Mouse (Mus musculus) limb, embryonic 14.5 days (tissue): ENCODE data around the gene Smarcad1. TPM values are rescaled to one million over a fixed set of nuclear protein-coding genes. Genes with fewer than 3 reads are reported as not detected.

Experiments used
- ATAC-seq: fragments of 200-750 bp; cut with Nextera tagmentation; 2 replicates; pipeline ENCODE4 v1.8.0; 2017; ENCODE audit warnings: low read depth, moderate number of reproducible peaks, moderate TSS enrichment; ENCODE audit not compliant: low FRiP score
- DNase-seq: peaks from one replicate; pipeline ENCODE4 v3.0.0-alpha.2; 2015; ENCODE audit warnings: low spot score
- H3K27ac ChIP-seq: fragments of 300-500 bp; sonication (generic); replicated peaks from 2 replicates; pipeline ENCODE4 v1.5.1; 2014; ENCODE audit warnings: low read depth, mild to moderate bottlenecking, low read length, moderate library complexity, mixed read lengths
- H3K27me3 ChIP-seq: fragments of 300-500 bp; sonication (generic); 2 replicates; pipeline ENCODE4 v1.6.1; 2014; ENCODE audit warnings: low read length, mixed read lengths; ENCODE audit not compliant: control insufficient read depth, insufficient read depth
- H3K36me3 ChIP-seq: fragments of 300-500 bp; sonication (generic); 2 replicates; pipeline ENCODE4 v1.6.1; 2014; ENCODE audit warnings: mild to moderate bottlenecking, low read length, moderate library complexity, mixed read lengths; ENCODE audit not compliant: control insufficient read depth, insufficient read depth
- H3K4me1 ChIP-seq: fragments of 300-500 bp; sonication (generic); 2 replicates; pipeline ENCODE4 v1.6.1; 2014; ENCODE audit warnings: antibody characterized with exemption, low read length, mixed read lengths; ENCODE audit not compliant: control insufficient read depth, insufficient read depth
- H3K4me2 ChIP-seq: fragments of 300-500 bp; sonication (generic); replicated peaks from 2 replicates; pipeline ENCODE4 v1.6.1; 2014; ENCODE audit warnings: low read depth, mild to moderate bottlenecking, low read length, moderate library complexity; ENCODE audit not compliant: severe bottlenecking
- H3K4me3 ChIP-seq: fragments of 300-500 bp; sonication (generic); replicated peaks from 2 replicates; pipeline ENCODE4 v1.5.1; 2014; ENCODE audit warnings: low read length
- H3K9ac ChIP-seq: fragments of 300-500 bp; sonication (generic); 2 replicates; pipeline ENCODE4 v1.6.1; 2014; ENCODE audit warnings: mild to moderate bottlenecking, low read depth, low read length, moderate library complexity; ENCODE audit not compliant: severe bottlenecking
- H3K9me3 ChIP-seq: fragments of 300-500 bp; sonication (generic); 2 replicates; pipeline ENCODE4 v1.6.1; 2016; ENCODE audit warnings: low read length; ENCODE audit not compliant: control insufficient read depth
- POLR2A ChIP-seq: fragments of 200-500 bp; IDR thresholded peaks from 2 replicates; pipeline ENCODE4 v1.8.0; 2012; ENCODE audit warnings: inconsistent platforms, mild to moderate bottlenecking, moderate library complexity, borderline replicate concordance; ENCODE audit not compliant: insufficient read depth, insufficient read length; ENCODE audit errors: extremely low read depth
- WGBS: fragments of 180-500 bp; shearing (Covaris S2); extraction: QIAGEN DNeasy Blood & Tissue Kit; methylation state at CpG from one replicate; pipeline ENCODE4 v1.1.7; 2014; 5-methylcytosine and 5-hydroxymethylcytosine counted together
- polyA plus RNA-seq, 2 experiments: library from polyadenylated mRNA; depleted of rRNA in 1 of 2; stranded (reverse) in 1 of 2; unstranded in 1 of 2; fragments of >200 nt; fragmentation: Nextera tagmentation in 1 of 2; extraction: Ambion mirVana in 1 of 2; gene quantifications; 2 replicates each; pipeline versions ENCODE4 v1.2.1 to v1.2.3; 2012 to 2014

The Smarcad1 gene
- polyA plus RNA-seq, 2 experiments: 53.3 to 54.8 TPM

- ATAC-seq (no peak), DNase-seq (peak; percentile 19)
- no peak overlapping the region for H3K4me2 ChIP-seq
- no peaks in the 10 kb centered on the region for H3K4me1 ChIP-seq
- H3K27me3 ChIP-seq: no peaks in the 10 kb centered on the region
- H3K4me3 ChIP-seq: no peak overlapping the region
- no peaks in the 10 kb centered on the region for H3K9me3 ChIP-seq
- H3K27ac ChIP-seq: no peak overlapping the region
- 88% methylated on average over 1 of the region's 1 CpGs for WGBS
- no peak overlapping the region for H3K9ac ChIP-seq
- no peak for TF ChIP-seq POLR2A
- peaks cover 48% of the 10 kb centered on the region for H3K36me3 ChIP-seq
Measured at GRCm38 (mm10) chr6:65079139-65079538, 36.8 kb downstream of the Smarcad1 start.

DNA sequence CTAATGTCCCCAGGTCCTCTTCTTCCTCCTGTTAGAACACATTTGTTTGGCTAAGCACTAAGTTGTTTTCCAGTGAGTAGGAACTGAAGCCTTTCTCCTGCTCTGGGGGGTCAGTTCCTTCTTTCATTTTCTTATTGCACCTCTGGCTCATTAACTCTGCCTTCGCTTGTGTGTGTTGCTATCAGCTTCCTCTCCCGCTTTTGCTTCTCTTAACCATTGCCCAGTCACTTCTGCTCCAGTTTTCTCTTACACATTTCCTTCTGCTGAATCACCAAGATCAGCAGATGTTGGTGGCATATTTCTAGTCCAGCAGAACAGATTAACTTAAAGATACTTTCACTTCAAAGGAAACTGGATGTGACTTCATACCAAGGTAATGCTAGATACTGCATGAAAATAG, 72.5 kb downstream of the Smarcad1 start:
- H3K4me3 ChIP-seq: no peak overlapping the region
- 85% methylated on average over 2 of the region's 2 CpGs for WGBS
- no peaks in the 10 kb centered on the region for H3K9me3 ChIP-seq
- ATAC-seq (no peak), DNase-seq (no peak)
- H3K4me1 ChIP-seq: no peaks in the 10 kb centered on the region
- peaks cover 62% of the 10 kb centered on the region for H3K36me3 ChIP-seq
- no peaks in the 10 kb centered on the region for H3K27me3 ChIP-seq
- no peak overlapping the region for H3K9ac ChIP-seq
- no peak overlapping the region for H3K27ac ChIP-seq
- TF ChIP-seq POLR2A: no peak
- H3K4me2 ChIP-seq: no peak overlapping the region

DNA sequence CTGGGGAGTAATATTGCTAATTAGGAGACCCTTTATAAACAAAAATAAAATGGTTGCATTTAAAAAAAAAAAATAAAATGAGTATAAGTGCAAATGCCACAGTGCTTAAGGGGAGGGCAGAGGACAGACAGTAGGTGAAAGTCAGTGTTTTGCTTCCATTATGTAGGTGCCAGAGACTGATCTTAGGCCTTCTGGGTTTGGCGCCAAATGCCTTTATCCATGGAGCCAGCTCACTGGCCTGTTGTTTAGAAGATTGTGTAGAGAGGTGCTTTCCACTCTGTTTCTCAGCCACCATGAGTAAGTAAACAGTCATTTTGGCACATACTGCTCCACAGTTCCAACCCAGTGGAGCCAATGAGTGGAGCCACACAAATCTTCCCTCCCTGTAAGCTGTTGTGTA, 75.2 kb downstream of the Smarcad1 start:
- no peak overlapping the region for H3K9ac ChIP-seq
- no peaks in the 10 kb centered on the region for H3K4me1 ChIP-seq
- H3K27ac ChIP-seq: no peak overlapping the region
- H3K36me3 ChIP-seq: peaks cover 47% of the 10 kb centered on the region
- TF ChIP-seq POLR2A: no peak
- 95% methylated on average over 1 of the region's 1 CpGs for WGBS
- H3K27me3 ChIP-seq: no peaks in the 10 kb centered on the region
- H3K9me3 ChIP-seq: no peaks in the 10 kb centered on the region
- DNase-seq: no peak
- no peak overlapping the region for H3K4me2 ChIP-seq
- H3K4me3 ChIP-seq: no peak overlapping the region
- ATAC-seq: no peak

DNA sequence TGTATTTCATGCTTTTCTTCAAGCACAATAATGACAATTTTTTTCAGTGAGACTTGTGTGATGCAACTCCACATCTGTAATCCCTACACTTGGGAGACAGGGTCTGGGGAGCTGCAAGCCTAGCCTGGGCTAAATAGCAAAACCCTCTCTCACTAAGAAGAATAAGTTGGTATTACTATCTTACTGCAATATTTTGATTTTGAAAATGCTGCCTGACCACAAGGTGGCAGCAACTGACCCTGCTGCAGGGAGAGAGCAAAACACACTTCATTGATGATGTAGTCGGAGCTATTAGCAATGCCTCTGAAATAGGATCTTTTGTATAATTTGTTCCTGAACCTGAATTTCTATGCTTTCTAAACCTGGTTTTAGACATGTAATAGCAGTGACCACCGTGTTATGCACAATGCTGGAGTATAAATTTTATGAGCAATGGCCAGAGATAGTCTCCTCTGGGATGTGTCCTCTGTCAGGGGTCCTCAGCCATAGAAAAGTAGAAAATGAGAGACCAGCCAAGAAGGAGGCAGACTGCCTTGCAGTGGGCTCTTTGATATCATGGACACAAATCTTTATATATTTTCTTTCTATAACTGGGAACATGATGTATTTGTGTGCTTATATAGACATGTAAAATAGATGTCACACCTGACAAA, 83.8 kb downstream of the Smarcad1 start:
- no peak for TF ChIP-seq POLR2A
- no peak for ATAC-seq

DNA sequence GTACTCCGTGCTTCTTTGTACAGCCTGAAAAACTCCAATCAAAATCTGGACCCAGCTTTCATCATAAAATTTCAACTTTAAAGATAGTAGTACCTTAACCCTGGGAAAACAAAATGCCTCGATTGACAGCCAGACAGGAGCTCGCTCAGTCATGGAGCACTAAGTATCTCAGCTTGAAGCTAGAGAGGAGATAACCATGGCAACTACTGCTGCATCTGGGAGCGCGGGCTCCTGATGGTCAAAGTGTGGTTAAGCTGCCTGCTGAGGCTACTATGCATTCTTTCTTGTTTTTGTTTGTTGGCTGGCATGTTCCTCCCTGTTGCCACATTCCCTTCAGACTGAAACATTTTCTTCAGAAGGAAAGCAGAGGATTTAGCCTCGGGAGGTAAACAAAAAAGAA, 90.0 kb downstream of the Smarcad1 start:
- Histone ChIP-seq H3K27me3 (no peaks in the 10 kb centered on the region), H3K9ac (no peak overlapping the region), H3K27ac (no peak overlapping the region), H3K9me3 (no peaks in the 10 kb centered on the region), H3K4me2 (no peak overlapping the region), H3K36me3 (no peaks in the 10 kb centered on the region), H3K4me1 (no peaks in the 10 kb centered on the region), H3K4me3 (no peak overlapping the region)
- WGBS: 73% methylated on average over 6 of the region's 6 CpGs
- ATAC-seq: no peak
- DNase-seq: no peak
- no peak for TF ChIP-seq POLR2A

More for the DNA sequence above, 83.8 kb downstream of the Smarcad1 start:
- H3K4me2 ChIP-seq: no peak overlapping the region
- no peaks in the 10 kb centered on the region for H3K4me1 ChIP-seq
- no peak overlapping the region for H3K4me3 ChIP-seq
- H3K9ac ChIP-seq: no peak overlapping the region
- no peaks in the 10 kb centered on the region for H3K36me3 ChIP-seq
- peak; percentile 38 for DNase-seq
- no peaks in the 10 kb centered on the region for H3K27me3 ChIP-seq
- no peak overlapping the region for H3K27ac ChIP-seq
- 16% methylated on average over 2 of the region's 2 CpGs for WGBS
- no peaks in the 10 kb centered on the region for H3K9me3 ChIP-seq
